Comparison of ENCODE assay signal across 8 mouse cellular contexts in genomic region chr8:81341191-81341590, GRCm38 (mm10). TPM values are rescaled to one million over a fixed set of nuclear protein-coding genes. Genes with fewer than 3 reads are reported as not detected.
DNase-seq lines count a peak whose midpoint lies in the region; ATAC-seq and TF ChIP-seq lines count a peak whose summit lies in the region.

No protein-coding gene starts in this region.

- in situ Hi-C loops in CH12.LX (cut with MboI; ENCODE audit: low pct_ligation_motif_present, low pct_unique_long_range_greater_than_20kb, low sequenced_read_pairs), result loop anchor here (10.0 to 25.0 kb wide), 2 partner anchors 464 to 696 kb away; no protein-coding TSS in a partner anchor

- peak overlapping the region; percentile 12; the same call in 1 of the 2 replicates for H3K4me2 ChIP-seq in CH12.LX (ENCODE audit: insufficient read depth, low read depth, poor library complexity, severe bottlenecking)
- peak overlapping the region; percentile 98 for H3K4me2 ChIP-seq in hindbrain, embryonic 12.5 days (replicated peaks)
- peak overlapping the region; percentile 73; the same call in 1 of the 2 replicates for H3K4me2 ChIP-seq in liver, embryonic 15.5 days

- H3K4me1 ChIP-seq in CH12.LX (ENCODE audit: control insufficient read depth in 1 of 2, insufficient read depth in 2 of 2), result peaks cover 0 to 35% of the 10 kb centered on the region in 2 experiments; a peak in 2 of 4 replicates
- H3K4me1 ChIP-seq in hindbrain, embryonic 12.5 days, result peaks cover 9% of the 10 kb centered on the region
- H3K4me1 ChIP-seq in liver, embryonic 15.5 days (replicated peaks), result no peaks in the 10 kb centered on the region

- dilution Hi-C loops in CH12.LX (cut with MboI; ENCODE audit: extremely low pct_ligation_motif_present, extremely low pct_unique_long_range_greater_than_20kb, low sequenced_read_pairs), result no loop called here

- TF ChIP-seq POLR2A in CH12.LX (IDR thresholded peaks at IDR 0.05; ENCODE audit: low read depth, low read length), result no peak

- ATAC-seq in hindbrain, embryonic 12.5 days (ENCODE audit: low FRiP score), result 0 out of 2 replicates have a peak, but pooled peaks have one; percentile 9
- no peak for ATAC-seq in liver, embryonic 15.5 days (ENCODE audit: insufficient read depth)

- peak; percentile 50 to 66 for DNase-seq in cerebellum, postnatal 10 days
- no peak for DNase-seq in cerebellum, adult 8-10 months
- DNase-seq in CH12.LX (ENCODE audit: extremely low read depth), result no peak
- DNase-seq in ovary, postnatal 10 days (ENCODE audit: low spot score), result no peak
- DNase-seq in gastrocnemius, postnatal 4 days (ENCODE audit: low spot score in 2 of 2), result no peak
- no peak for DNase-seq in spleen, adult 18-20 months

- 52% methylated on average over 5 of the region's 5 CpGs for WGBS in hindbrain, embryonic 12.5 days
- WGBS in liver, embryonic 15.5 days (ENCODE audit: insufficient replicate concordance), result 29% methylated on average over 5 of the region's 5 CpGs

- H3K9me3 ChIP-seq in CH12.LX (replicated peaks; ENCODE audit: low read length), result no peaks in the 10 kb centered on the region
- no peaks in the 10 kb centered on the region for H3K9me3 ChIP-seq in hindbrain, embryonic 12.5 days (replicated peaks)
- no peaks in the 10 kb centered on the region for H3K9me3 ChIP-seq in liver, embryonic 15.5 days (replicated peaks)

- H3K4me3 ChIP-seq in CH12.LX (replicated peaks in 1 of 3; ENCODE audit: low read depth in 2 of 3, low read length in 2 of 3, poor library complexity in 1 of 3), result peak overlapping the region in 1 of 3 experiments; percentile 72
- H3K4me3 ChIP-seq in hindbrain, embryonic 12.5 days, result no peak overlapping the region
- no peak overlapping the region for H3K4me3 ChIP-seq in liver, embryonic 15.5 days (replicated peaks)

- no peak overlapping the region for H3K9ac ChIP-seq in CH12.LX (ENCODE audit: insufficient read depth, low read depth)
- no peak overlapping the region for H3K9ac ChIP-seq in hindbrain, embryonic 12.5 days
- no peak overlapping the region for H3K9ac ChIP-seq in liver, embryonic 15.5 days

- no peak for TF ChIP-seq RAD21 in CH12.LX (IDR thresholded peaks at IDR 0.05; ENCODE audit: low read depth, low read length)

- no peak for TF ChIP-seq EP300 in CH12.LX (IDR thresholded peaks at IDR 0.05; ENCODE audit: low read length)

- peaks cover 5% of the 10 kb centered on the region; the same call in 1 of the 2 replicates for H3K79me2 ChIP-seq in CH12.LX (replicated peaks; ENCODE audit: control insufficient read depth, extremely low read depth, insufficient read depth, poor library complexity, severe bottlenecking)

- no peak overlapping the region for H3K27ac ChIP-seq in CH12.LX (ENCODE audit: insufficient read depth, low read depth)
- no peak overlapping the region for H3K27ac ChIP-seq in hindbrain, embryonic 12.5 days
- no peak overlapping the region for H3K27ac ChIP-seq in liver, embryonic 15.5 days (replicated peaks)

- no peaks in the 10 kb centered on the region for H3K36me3 ChIP-seq in CH12.LX (replicated peaks in 1 of 2; ENCODE audit: control insufficient read depth in 1 of 2, insufficient read depth in 1 of 2, low read length in 1 of 2)
- H3K36me3 ChIP-seq in hindbrain, embryonic 12.5 days, result no peaks in the 10 kb centered on the region
- no peaks in the 10 kb centered on the region for H3K36me3 ChIP-seq in liver, embryonic 15.5 days (replicated peaks)

- no peak for TF ChIP-seq CTCF in CH12.LX (conservative IDR thresholded peaks at IDR 0.05 in 1 of 2, IDR thresholded peaks at IDR 0.05 in 1 of 2; ENCODE audit: low read depth in 2 of 2, low read length in 2 of 2)

- no peaks in the 10 kb centered on the region for H3K27me3 ChIP-seq in CH12.LX (replicated peaks)
- peaks cover 5% of the 10 kb centered on the region; the same call in 1 of the 2 replicates for H3K27me3 ChIP-seq in hindbrain, embryonic 12.5 days
- peaks cover 16% of the 10 kb centered on the region; the same call in 1 of the 2 replicates for H3K27me3 ChIP-seq in liver, embryonic 15.5 days

TF ChIP-seq in CH12.LX, 34 proteins besides CTCF, POLR2A, EP300 and RAD21:
- TF ChIP-seq SMC3 (IDR thresholded peaks at IDR 0.05; ENCODE audit: low read depth, low read length), result no peak
- no peak for TF ChIP-seq MXI1 (IDR thresholded peaks at IDR 0.05; ENCODE audit: low read depth, low read length)
- TF ChIP-seq TBP (conservative IDR thresholded peaks at IDR 0.05; ENCODE audit: low read depth, low read length), result no peak
- TF ChIP-seq IRF4 (IDR thresholded peaks at IDR 0.05; ENCODE audit: low read depth, low read length), result no peak
- TF ChIP-seq RCOR1 (conservative IDR thresholded peaks at IDR 0.05; ENCODE audit: low read depth, low read length), result no peak
- TF ChIP-seq JUND (conservative IDR thresholded peaks at IDR 0.05; ENCODE audit: low read depth, low read length), result no peak
- TF ChIP-seq MAFK (IDR thresholded peaks at IDR 0.05; ENCODE audit: insufficient replicate concordance, low read length), result no peak
- no peak for TF ChIP-seq KAT2A (IDR thresholded peaks at IDR 0.05; ENCODE audit: insufficient replicate concordance, low read length)
- TF ChIP-seq SIN3A (IDR thresholded peaks at IDR 0.05; ENCODE audit: low read length), result no peak
- TF ChIP-seq NELFE (IDR thresholded peaks at IDR 0.05; ENCODE audit: low read depth, low read length), result no peak
- TF ChIP-seq ELF1 (IDR thresholded peaks at IDR 0.05; ENCODE audit: low read depth, low read length), result no peak
- no peak for TF ChIP-seq PAX5 (IDR thresholded peaks at IDR 0.05; ENCODE audit: low read length)

RNA-seq across cellular contexts. Expression of gene Inpp4b, which starts 1.2 kb away (rescaled TPM):
- total RNA-seq in CH12.LX (2012; rRNA removed), result 4.7 and 4.9 TPM in 2 replicates
- 3.4 TPM in 2 replicates for total RNA-seq in CH12.LX (2014; rRNA removed)
- 3.0 and 3.7 TPM in 2 replicates for polyA plus RNA-seq in CH12.LX (2012; ENCODE audit: insufficient read length, low read depth)
- polyA plus RNA-seq in hindbrain, embryonic 12.5 days (2016; fragmentation: Nextera tagmentation; extraction: Ambion mirVana), result 9.6 TPM in 2 replicates
- 1.5 and 1.7 TPM in 2 replicates for polyA plus RNA-seq in liver, embryonic 15.5 days (2015; fragmentation: Nextera tagmentation; extraction: Ambion mirVana)
- 10 to 100 TPM; 34.5 to 35.0 TPM for total RNA-seq in gastrocnemius, postnatal 4 days (2021)

Comparison
In these comparisons a context has a peak if more than half of its experiments do, and no peak if none do; other contexts are left out.
1. DNase-seq: peak in cerebellum, postnatal 10 days (2 of 2); none in cerebellum, adult 8-10 months (single experiment), CH12.LX (single experiment), ovary, postnatal 10 days (single experiment), gastrocnemius, postnatal 4 days (0 of 2) and spleen, adult 18-20 months (0 of 2).
2. H3K4me2 ChIP-seq: peak in every context shown above with its lines; median percentile 98 in hindbrain, embryonic 12.5 days; 73 in liver, embryonic 15.5 days; 12 in CH12.LX.